Mouse (Mus musculus) CH12.LX (cell line): ENCODE results near the gene Kcnk15.

Experiments used
- CHD1 ChIP-seq: IDR thresholded peaks from 2 replicates; pipeline ENCODE4 v1.6.1; 2012; ENCODE audit warnings: low read depth, low read length, improper control_type of control experiment, inconsistent platforms
- CHD2 ChIP-seq: IDR thresholded peaks from 2 replicates; pipeline ENCODE4 v1.6.1; 2011; ENCODE audit warnings: low read length, improper control_type of control experiment
- CTCF ChIP-seq, 2 experiments: IDR thresholded peaks in 1 of 2; conservative IDR thresholded peaks in 1 of 2; 2 replicates each; pipeline ENCODE4 v1.5.1; 2011 to 2012; ENCODE audit warnings: low read depth in 2 of 2, low read length in 2 of 2, improper control_type of control experiment in 1 of 2, inconsistent platforms in 1 of 2, mild to moderate bottlenecking in 1 of 2, moderate library complexity in 1 of 2
- ELF1 ChIP-seq: IDR thresholded peaks from 2 replicates; pipeline ENCODE4 v1.6.1; 2014; ENCODE audit warnings: low read depth, mild to moderate bottlenecking, inconsistent platforms, low read length, improper control_type of control experiment
- EP300 ChIP-seq: IDR thresholded peaks from 2 replicates; pipeline ENCODE4 v1.6.1; 2011; ENCODE audit warnings: low read length, improper control_type of control experiment
- HCFC1 ChIP-seq: IDR thresholded peaks from 2 replicates; pipeline ENCODE4 v1.6.1; 2012; ENCODE audit warnings: low read depth, mild to moderate bottlenecking, inconsistent platforms, low read length, improper control_type of control experiment
- MXI1 ChIP-seq: IDR thresholded peaks from 2 replicates; pipeline ENCODE4 v1.6.1; 2011; ENCODE audit warnings: mild to moderate bottlenecking, low read depth, low read length, improper control_type of control experiment
- POLR2A ChIP-seq: IDR thresholded peaks from 2 replicates; pipeline ENCODE4 v1.6.1; 2011; ENCODE audit warnings: low read depth, mild to moderate bottlenecking, improper control_type of control experiment, low read length
- RCOR1 ChIP-seq: conservative IDR thresholded peaks from 2 replicates; pipeline ENCODE4 v1.6.1; 2012; ENCODE audit warnings: low read depth, mild to moderate bottlenecking, inconsistent platforms, low read length, improper control_type of control experiment
- USF1 ChIP-seq: IDR thresholded peaks from 2 replicates; pipeline ENCODE4 v1.6.1; 2014; ENCODE audit warnings: low read depth, mild to moderate bottlenecking, inconsistent platforms, low read length, improper control_type of control experiment
- ZC3H11A ChIP-seq: IDR thresholded peaks from 2 replicates; pipeline ENCODE4 v1.6.1; 2012; ENCODE audit warnings: low read depth, mild to moderate bottlenecking, inconsistent platforms, low read length, improper control_type of control experiment

DNA sequence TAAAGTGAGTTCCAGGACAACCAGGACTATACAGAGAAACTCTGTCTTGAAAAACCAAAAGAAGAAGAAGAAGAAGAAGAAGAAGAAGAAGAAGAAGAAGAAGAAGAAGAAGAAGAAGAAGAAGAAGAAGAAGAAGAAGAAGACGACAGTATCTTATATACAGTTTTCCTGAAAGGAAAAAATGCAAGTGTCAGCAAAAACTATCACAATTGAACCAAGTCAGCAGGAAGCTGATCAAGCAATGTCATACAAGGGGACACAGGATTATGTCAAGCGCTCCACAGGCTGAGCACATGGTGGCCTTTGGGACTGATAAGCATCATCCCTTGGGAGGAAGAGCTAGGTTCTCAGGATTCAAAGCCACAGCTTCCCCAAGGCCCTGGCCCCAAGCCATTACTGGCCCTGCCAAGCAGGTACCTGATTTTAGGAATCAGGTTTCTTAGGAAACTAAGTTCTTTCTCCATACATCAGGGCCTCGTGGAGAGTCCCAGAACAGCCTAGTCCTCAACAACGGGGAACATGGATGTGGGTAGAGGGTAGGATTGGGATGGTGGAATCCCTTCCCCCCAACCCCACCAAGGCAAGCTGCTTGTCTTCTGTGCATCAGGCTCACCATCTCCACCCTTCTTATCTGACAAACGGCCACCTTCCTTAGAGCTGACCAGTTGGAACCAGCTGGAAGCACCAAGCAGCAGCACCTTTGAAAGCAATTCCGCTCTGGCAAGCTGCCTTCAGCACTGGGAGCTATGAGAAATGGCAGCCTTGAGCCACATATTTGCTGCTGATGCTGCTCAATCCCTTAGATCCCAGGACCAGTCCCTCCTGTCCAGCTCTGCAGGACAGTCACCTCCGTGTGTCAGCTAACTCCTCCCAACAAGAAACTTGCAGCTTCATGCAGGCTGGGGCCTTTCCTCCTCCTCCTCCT lies 40.3 kb downstream of the Kcnk15 start:
- TF ChIP-seq EP300 = no peak
- TF ChIP-seq ZC3H11A = no peak
- no peak for TF ChIP-seq USF1
- TF ChIP-seq POLR2A = no peak
- TF ChIP-seq HCFC1 = no peak
- no peak for TF ChIP-seq CHD2
- no peak for TF ChIP-seq CHD1
- no peak for TF ChIP-seq CTCF (conservative IDR thresholded peaks at IDR 0.05 in 1 of 2, IDR thresholded peaks at IDR 0.05 in 1 of 2; ENCODE audit: low read depth in 2 of 2, low read length in 2 of 2)
- TF ChIP-seq RCOR1 = no peak
- TF ChIP-seq MXI1 = no peak
- no peak for TF ChIP-seq ELF1
